Mouse (Mus musculus) stomach, postnatal 0 days (tissue): ENCODE measurements at regions not wholly inside any gene's neighbourhood (a gene's known extent, or its start where the extent isn't known, plus 50 kb on each side); places are given as distances from the start of the nearest gene placed in this dataset.

Source experiments
- ATAC-seq: fragments of 200-750 bp; cut with Nextera tagmentation; 2 replicates; pipeline ENCODE4 v1.8.0; 2017; ENCODE audit not compliant: low FRiP score, low TSS enrichment
- DNase-seq: peaks from one replicate; pipeline ENCODE4 v3.0.0-alpha.2; 2016; ENCODE audit warnings: low spot score
- H3K27ac ChIP-seq: fragments of 300-500 bp; sonication (generic); replicated peaks from 2 replicates; pipeline ENCODE4 v1.5.1; 2014; ENCODE audit warnings: mild to moderate bottlenecking, control low read depth
- H3K27me3 ChIP-seq: fragments of 300-500 bp; sonication (generic); 2 replicates; pipeline ENCODE4 v1.6.1; 2014; ENCODE audit warnings: low read length; ENCODE audit not compliant: control insufficient read depth, insufficient read depth
- H3K36me3 ChIP-seq: fragments of 300-500 bp; sonication (generic); 2 replicates; pipeline ENCODE4 v1.6.1; 2014; ENCODE audit warnings: low read length, mixed read lengths; ENCODE audit not compliant: control insufficient read depth, insufficient read depth
- H3K4me1 ChIP-seq: fragments of 300-500 bp; sonication (generic); replicated peaks from 2 replicates; pipeline ENCODE4 v1.6.1; 2014; ENCODE audit warnings: antibody characterized with exemption; ENCODE audit not compliant: control insufficient read depth, insufficient read depth
- H3K4me2 ChIP-seq: fragments of 300-500 bp; sonication (generic); replicated peaks from 2 replicates; pipeline ENCODE4 v1.6.1; 2014; ENCODE audit warnings: low read depth, mild to moderate bottlenecking, control low read depth, moderate library complexity
- H3K4me3 ChIP-seq: fragments of 300-500 bp; sonication (generic); 2 replicates; pipeline ENCODE4 v1.5.1; 2014; ENCODE audit warnings: low read depth, low read length, control low read depth
- H3K9ac ChIP-seq: fragments of 300-500 bp; sonication (generic); 2 replicates; pipeline ENCODE4 v1.6.1; 2014; ENCODE audit warnings: mild to moderate bottlenecking, low read length, control low read depth, mixed read lengths
- H3K9me3 ChIP-seq: fragments of 300-500 bp; sonication (generic); 2 replicates; pipeline ENCODE4 v1.6.1; 2016; ENCODE audit warnings: low read length; ENCODE audit not compliant: control insufficient read depth
- CTCF ChIP-seq: IDR thresholded peaks from 2 replicates; pipeline ENCODE4 v1.5.1; 2016; ENCODE audit warnings: antibody characterized with exemption, low read depth, mild to moderate bottlenecking, moderate library complexity
- EP300 ChIP-seq: optimal IDR thresholded peaks from 2 replicates; pipeline ENCODE3; 2016; ENCODE audit warnings: antibody characterized with exemption
- WGBS: fragments of 180-500 bp; shearing (Covaris S2); extraction: QIAGEN DNeasy Blood & Tissue Kit; methylation state at CpG from one replicate; pipeline ENCODE4 v1.1.7; 2014; 5-methylcytosine and 5-hydroxymethylcytosine counted together

GRCm38 (mm10) chr5:18114905-18115689 is 152.7 kb downstream of the Gnat3 start:
- H3K9ac ChIP-seq = no peak overlapping the region
- 10% methylated on average over 3 of the region's 3 CpGs for WGBS
- H3K4me1 ChIP-seq = no peaks in the 10 kb centered on the region
- H3K4me3 ChIP-seq = no peak overlapping the region
- H3K4me2 ChIP-seq = no peak overlapping the region
- no peak for DNase-seq
- no peak overlapping the region for H3K27ac ChIP-seq
- H3K27me3 ChIP-seq = no peaks in the 10 kb centered on the region
- ATAC-seq = no peak
- no peaks in the 10 kb centered on the region for H3K9me3 ChIP-seq
- H3K36me3 ChIP-seq = no peaks in the 10 kb centered on the region
- no peak for TF ChIP-seq CTCF
- no peak for TF ChIP-seq EP300

GRCm38 (mm10) chr5:18135794-18136678 is 173.7 kb downstream of the Gnat3 start:
- Histone ChIP-seq H3K27me3 (no peaks in the 10 kb centered on the region), H3K27ac (no peak overlapping the region), H3K4me2 (no peak overlapping the region), H3K9ac (no peak overlapping the region), H3K4me3 (no peak overlapping the region), H3K9me3 (no peaks in the 10 kb centered on the region), H3K4me1 (no peaks in the 10 kb centered on the region), H3K36me3 (no peaks in the 10 kb centered on the region)
- no peak for ATAC-seq
- 52% methylated on average over 7 of the region's 7 CpGs for WGBS
- DNase-seq = no peak
- TF ChIP-seq EP300 (no peak), CTCF (no peak)

- no peak for DNase-seq
- Histone ChIP-seq H3K36me3 (no peaks in the 10 kb centered on the region), H3K9me3 (no peaks in the 10 kb centered on the region), H3K27me3 (no peaks in the 10 kb centered on the region), H3K4me2 (no peak overlapping the region), H3K4me3 (no peak overlapping the region), H3K27ac (no peak overlapping the region), H3K9ac (no peak overlapping the region), H3K4me1 (no peaks in the 10 kb centered on the region)
- 53% methylated on average over 4 of the region's 4 CpGs for WGBS
- TF ChIP-seq CTCF (no peak), EP300 (no peak)
- ATAC-seq = peak; percentile 15; the same call in 1 of the 2 replicates
Measured at GRCm38 (mm10) chr5:18137450-18138061, 175.2 kb downstream of the Gnat3 start.

GRCm38 (mm10) chr5:18152241-18152640 is 189.9 kb downstream of the Gnat3 start:
- Histone ChIP-seq H3K9ac (no peak overlapping the region), H3K4me1 (no peaks in the 10 kb centered on the region), H3K27ac (no peak overlapping the region), H3K27me3 (no peaks in the 10 kb centered on the region), H3K36me3 (no peaks in the 10 kb centered on the region), H3K4me2 (no peak overlapping the region), H3K4me3 (no peak overlapping the region), H3K9me3 (no peaks in the 10 kb centered on the region)
- TF ChIP-seq CTCF (no peak), EP300 (no peak)
- no peak for ATAC-seq
- WGBS = 18% methylated on average over 1 of the region's 1 CpGs
- DNase-seq = no peak

- DNase-seq (no peak), ATAC-seq (no peak)
- no peak overlapping the region for H3K4me2 ChIP-seq
- no peaks in the 10 kb centered on the region for H3K27me3 ChIP-seq
- TF ChIP-seq CTCF (no peak), EP300 (no peak)
- no peaks in the 10 kb centered on the region for H3K9me3 ChIP-seq
- no peak overlapping the region for H3K9ac ChIP-seq
- WGBS = 95% methylated on average over 1 of the region's 1 CpGs
- no peak overlapping the region for H3K27ac ChIP-seq
- no peak overlapping the region for H3K4me3 ChIP-seq
- H3K4me1 ChIP-seq = no peaks in the 10 kb centered on the region
- no peaks in the 10 kb centered on the region for H3K36me3 ChIP-seq
Measured at GRCm38 (mm10) chr5:18153703-18154102, 191.4 kb downstream of the Gnat3 start.

GRCm38 (mm10) chr5:18163515-18163914 is 196.6 kb downstream of the Gnai1 start:
- no peak for TF ChIP-seq EP300
- TF ChIP-seq CTCF = no peak
- Histone ChIP-seq H3K27ac (no peak overlapping the region), H3K9me3 (no peaks in the 10 kb centered on the region), H3K4me1 (no peaks in the 10 kb centered on the region), H3K4me2 (no peak overlapping the region), H3K4me3 (no peak overlapping the region), H3K9ac (no peak overlapping the region), H3K36me3 (no peaks in the 10 kb centered on the region), H3K27me3 (no peaks in the 10 kb centered on the region)
- ATAC-seq (no peak), DNase-seq (no peak)
